Mouse (Mus musculus): ENCODE results near the gene Avpr2. TPM values are rescaled to one million over a fixed set of nuclear protein-coding genes. Genes with fewer than 3 reads are reported as not detected.

Avpr2 gene
- not detected for total RNA-seq (2021)
- long read RNA-seq, experiment 1 = 0 reads
- long read RNA-seq, experiment 2 = 0 reads

DNA sequence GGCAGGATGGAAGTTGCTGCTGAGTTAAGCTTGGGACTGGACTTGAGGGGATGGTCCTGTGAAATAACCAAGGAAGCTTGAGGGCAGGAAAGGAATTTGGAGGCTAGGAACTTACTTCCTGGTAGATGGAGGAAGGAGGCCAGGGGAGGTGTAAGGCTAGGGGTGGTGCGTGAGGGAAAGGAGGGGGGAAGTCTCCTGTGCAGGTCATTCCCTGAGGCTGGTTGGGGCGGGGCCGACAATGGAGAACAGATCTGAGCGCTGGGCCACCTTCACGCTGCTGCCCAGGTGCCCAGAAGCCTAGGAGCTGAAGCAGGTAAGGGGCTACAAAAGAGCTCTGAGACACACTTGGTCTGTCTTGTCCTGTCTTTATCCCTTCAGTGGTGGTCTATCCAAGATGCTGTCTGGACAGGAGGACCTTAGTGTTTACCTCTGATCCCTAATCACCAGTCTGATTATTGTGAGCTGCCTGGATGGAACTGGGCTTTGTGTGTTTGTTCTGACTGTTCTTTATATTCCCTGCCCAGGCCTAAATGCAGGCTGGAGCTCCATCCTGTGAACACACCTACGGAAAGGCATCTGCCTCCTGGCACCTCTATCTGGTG is at the start of gene Avpr2:
Gene Avpr2 (plus strand): TSS at position 552 of the 602 bp plus-strand sequence.
- DNase-seq = no peak

DNA sequence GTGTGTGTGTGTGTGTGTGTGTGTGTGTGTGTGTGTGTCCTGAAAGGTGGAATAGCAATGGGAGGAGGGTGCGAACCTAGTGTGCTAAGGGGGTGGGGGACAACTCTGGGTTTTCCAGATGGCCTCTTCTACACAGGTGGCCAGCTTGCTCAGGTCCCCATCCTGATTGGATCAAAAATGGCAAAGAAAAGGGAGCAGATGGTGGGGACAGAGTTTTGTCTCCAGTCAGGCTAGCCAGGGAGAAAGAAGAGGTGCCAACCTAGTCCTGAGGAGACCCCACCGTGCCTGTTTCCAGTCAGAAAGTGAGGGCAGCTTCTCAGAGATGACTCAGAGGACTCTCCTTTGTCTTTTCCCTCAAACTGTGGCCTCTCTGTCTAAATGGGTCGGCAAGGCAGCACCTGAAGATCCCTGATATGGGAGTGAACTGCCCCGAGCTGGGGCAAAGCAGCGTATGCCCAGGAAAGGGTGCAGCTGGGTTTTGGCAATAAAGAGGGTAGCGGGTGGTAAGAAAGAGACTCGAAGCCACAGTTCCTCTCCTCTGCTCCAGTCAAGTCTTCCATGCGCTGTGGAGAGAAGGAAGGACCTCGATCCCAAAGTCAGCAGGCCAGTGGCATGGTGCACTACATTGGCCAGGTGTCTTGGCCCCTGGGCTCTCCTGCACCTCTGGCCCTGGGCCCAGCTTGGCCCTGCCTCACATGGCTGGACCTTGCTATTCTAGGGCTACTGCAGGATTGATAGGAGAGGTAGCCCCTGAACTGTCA is 37.4 kb upstream of the Avpr2 start:
- no peak for DNase-seq

GRCm38 (mm10) chrX:73855087-73855408 is 36.9 kb upstream of the Avpr2 start:
- DNase-seq = no peak

DNA sequence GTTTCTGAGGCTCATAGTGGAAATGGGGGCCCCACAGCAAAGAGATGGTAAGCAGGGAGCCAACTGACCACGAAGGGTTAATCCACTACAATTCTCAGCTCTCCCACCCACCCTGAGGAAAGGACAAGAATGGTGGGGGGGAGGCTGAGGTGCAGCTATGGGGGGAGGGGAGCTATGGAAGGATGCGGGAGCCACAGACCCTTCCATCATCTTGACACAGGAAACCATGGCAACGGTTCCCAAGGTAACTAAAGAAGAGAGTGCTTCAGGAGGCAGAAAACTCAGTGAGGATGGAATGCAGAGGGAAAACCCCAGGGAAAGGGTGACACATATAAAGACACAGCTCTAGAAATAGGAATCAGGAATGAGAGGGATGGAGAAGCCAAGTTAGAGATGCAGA is 27.2 kb upstream of the Avpr2 start:
- no peak for DNase-seq

DNA sequence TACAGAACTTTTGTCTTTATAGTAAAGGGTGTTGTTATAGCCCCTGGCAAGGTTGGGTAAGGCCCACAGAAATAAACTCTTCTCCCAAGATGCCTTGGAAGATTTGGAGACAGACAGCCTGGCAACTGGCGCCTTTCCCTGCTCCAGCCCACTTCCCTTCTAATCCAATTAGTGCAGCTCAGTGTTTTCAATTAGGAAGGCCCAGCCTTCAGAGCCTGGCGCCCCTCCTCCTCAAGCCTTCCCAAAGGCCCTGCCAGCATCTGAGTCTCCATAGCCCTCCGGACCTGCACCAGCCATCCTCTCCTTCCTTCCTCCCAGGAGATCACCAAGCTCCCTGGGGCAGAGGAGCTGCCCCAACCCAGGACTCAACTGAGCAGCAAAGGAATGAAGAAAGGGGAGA is 24.6 kb upstream of the Avpr2 start:
- DNase-seq = no peak

- DNase-seq = no peak
Measured at GRCm38 (mm10) chrX:73867852-73868251, 24.1 kb upstream of the Avpr2 start.

GRCm38 (mm10) chrX:73869334-73869733 is 22.6 kb upstream of the Avpr2 start:
- no peak for DNase-seq

GRCm38 (mm10) chrX:73871474-73871873 is 20.4 kb upstream of the Avpr2 start:
- DNase-seq = no peak

- DNase-seq = no peak
Measured at GRCm38 (mm10) chrX:73871956-73872355, 19.9 kb upstream of the Avpr2 start.

GRCm38 (mm10) chrX:73875881-73876280 is 16.0 kb upstream of the Avpr2 start:
- no peak for DNase-seq

- DNase-seq = no peak
Measured at GRCm38 (mm10) chrX:73877014-73877413, 14.9 kb upstream of the Avpr2 start.

DNA sequence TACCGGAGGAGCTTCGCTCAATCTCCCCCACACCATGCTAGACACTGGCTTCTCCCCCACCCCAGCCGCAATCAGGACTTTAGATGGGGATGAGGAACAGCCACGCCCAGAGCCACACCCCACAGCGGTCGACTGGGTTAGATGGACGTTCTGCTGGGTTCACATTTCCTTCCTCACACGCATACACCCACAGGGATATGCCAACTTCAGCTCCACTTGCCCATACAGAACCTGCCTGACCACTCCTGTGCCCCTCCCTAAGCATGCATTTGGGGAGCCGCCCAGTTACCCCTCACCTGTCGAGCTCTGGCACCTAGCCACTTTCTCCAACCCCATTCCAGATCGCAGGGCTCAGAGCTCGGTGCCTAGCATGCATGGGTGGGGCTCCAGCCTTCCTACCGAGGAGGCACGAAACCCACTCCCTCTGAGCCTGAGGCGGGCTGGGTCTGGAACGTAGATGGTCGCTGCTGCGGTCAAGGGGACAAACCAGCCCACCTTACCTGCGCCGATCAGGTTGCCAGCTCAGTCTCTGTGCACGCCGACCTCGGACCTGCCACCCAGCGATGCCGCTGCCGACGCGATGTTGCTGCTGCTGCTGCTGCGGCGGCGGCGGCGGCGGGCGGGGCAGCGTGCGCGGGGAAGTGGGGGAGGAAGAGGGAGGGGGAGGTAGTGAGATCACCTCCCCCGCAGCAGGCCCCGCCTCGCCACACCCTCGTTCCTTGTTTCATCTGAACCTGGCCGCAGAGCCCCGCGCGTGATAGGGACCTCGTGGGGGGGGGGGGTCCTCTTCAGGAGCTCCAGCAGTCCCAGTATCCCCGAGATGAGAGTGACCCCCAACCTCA is 11.5 kb upstream of the Avpr2 start:
- DNase-seq = no peak

GRCm38 (mm10) chrX:73881036-73881427 is 10.9 kb upstream of the Avpr2 start:
- DNase-seq = no peak

DNA sequence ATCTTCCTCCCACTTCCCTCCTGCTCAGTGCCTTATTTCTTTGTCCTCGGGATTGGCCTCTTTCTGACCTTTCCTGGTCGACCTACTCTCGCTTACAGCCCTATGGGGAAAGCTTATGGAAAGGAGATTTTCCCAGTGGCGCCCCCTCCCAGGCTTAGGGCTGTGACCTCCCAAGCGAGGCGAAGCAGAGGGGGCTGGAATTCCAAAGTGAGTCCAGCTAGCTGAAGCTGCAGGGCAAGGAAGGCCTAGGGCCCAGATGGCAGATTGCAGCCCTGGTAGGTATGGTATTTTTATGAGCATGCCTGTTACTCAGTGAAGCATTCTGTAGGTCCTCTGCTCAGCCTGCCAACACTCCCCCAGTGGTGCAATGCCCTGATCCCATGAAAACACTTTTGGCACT is 10.4 kb upstream of the Avpr2 start:
- no peak for DNase-seq

DNA sequence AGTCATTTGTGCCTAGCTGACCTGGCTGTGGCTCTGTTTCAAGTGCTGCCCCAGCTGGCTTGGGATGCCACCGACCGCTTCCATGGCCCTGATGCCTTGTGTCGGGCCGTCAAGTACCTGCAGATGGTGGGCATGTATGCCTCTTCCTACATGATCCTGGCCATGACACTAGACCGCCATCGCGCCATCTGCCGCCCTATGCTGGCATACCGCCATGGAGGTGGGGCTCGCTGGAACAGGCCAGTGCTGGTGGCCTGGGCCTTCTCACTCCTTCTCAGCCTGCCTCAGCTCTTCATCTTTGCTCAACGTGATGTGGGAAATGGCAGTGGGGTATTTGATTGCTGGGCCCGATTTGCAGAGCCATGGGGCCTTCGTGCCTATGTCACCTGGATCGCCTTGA is 931 bp downstream of the Avpr2 start:
- DNase-seq = no peak

DNA sequence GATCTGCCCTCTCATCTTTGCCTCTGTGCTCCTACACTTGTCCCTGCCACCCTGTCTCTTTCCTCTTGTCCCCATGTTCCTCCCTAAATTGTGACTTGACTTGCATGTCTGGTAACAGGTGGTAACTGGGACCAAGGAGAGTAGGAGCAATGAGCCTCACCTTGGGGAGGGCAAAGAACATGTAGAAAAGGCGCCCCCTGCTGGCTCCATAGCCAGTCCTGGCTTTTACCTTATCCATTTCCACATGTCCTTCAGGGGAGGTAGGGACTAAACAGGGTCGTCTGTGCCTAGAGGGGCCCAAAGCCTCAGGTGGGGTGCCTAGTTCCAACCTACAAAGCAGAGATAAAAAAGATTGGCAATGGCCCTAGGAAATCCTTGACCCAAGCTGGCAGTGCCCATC is 3.8 kb downstream of the Avpr2 start, which contains the start of gene L1cam:
Gene L1cam (minus strand): TSS at position 387 of the 400 bp plus-strand sequence.
- no peak for DNase-seq

DNA sequence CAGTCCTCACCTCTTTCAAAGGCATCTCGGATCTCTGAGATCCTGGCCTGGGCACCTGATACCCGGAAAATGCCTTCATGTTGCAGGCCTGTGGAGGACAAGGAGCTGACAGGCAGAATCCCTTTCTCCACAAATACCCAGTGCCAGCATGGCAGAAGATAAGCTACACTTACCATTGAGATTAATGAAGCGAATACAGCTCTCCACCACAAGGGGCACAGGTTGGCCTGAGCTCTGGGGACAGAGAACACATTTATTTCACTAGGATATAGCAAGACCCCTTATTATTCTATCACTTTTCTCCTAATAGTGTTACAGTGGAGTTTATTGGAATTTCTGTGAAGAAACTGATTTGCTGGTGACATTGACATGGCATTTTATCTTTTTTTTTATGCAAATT is 6.1 kb downstream of the Avpr2 start:
- no peak for DNase-seq

GRCm38 (mm10) chrX:73910049-73910448 is 18.1 kb downstream of the Avpr2 start:
- no peak for DNase-seq

DNA sequence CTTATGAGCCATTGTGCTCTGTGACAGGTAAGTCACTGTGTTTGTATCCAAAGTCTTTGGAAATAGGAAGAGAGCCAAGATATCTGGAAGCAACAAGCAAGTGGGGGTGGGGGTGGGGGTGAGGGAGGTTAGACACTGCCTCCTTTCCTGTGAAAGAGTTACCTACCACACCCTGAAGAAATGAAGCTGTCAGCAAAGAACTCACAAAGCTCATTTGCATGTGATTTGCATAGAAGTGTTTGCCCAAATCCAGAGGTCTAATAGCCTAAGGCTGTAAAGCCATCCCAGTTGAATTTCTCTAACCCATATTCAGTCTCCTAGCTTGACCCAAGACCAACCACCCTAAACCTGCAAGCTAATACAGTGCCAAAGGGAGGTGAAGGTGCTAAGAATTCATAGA is 18.5 kb downstream of the Avpr2 start:
- no peak for DNase-seq

DNA sequence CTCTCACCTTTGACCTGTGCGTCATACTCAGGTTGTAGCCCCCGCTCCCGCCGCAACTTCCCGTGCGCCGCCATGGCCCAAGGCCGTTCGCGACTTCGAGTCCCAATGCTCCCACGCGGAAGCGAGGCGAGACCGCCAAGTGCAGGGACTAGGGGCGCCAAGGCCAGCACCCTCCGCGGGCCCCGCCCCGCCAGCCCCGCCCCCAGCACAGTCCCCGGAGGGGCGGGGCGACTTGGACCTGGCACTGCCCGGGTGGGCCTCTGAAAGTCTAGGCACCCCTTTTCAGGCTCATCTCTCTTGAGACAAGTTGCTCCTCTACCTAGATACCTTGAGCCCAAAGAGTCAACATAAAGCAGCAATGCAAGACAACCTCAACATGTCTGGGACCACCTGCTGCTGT is 19.3 kb downstream of the Avpr2 start:
- no peak for DNase-seq

DNA sequence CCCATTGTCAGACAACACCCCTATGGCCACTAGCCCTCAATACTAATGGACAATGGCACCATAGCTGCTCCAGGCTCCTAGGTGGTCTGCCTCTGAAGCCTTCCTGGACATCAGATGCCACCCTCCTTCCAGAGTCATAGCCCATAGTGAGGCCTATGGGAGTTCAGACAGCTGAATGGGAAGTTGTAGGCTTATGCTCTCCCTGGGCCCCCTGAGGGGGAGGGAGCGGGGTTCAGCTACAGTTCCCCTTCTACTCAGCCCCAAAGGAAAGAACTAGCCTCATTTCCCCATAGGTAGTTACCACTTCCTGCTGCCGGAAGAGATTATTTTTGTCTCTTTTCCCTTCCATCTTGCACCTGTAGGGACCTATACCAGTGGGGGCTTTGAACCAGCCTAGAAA is 19.7 kb downstream of the Avpr2 start:
- no peak for DNase-seq

DNA sequence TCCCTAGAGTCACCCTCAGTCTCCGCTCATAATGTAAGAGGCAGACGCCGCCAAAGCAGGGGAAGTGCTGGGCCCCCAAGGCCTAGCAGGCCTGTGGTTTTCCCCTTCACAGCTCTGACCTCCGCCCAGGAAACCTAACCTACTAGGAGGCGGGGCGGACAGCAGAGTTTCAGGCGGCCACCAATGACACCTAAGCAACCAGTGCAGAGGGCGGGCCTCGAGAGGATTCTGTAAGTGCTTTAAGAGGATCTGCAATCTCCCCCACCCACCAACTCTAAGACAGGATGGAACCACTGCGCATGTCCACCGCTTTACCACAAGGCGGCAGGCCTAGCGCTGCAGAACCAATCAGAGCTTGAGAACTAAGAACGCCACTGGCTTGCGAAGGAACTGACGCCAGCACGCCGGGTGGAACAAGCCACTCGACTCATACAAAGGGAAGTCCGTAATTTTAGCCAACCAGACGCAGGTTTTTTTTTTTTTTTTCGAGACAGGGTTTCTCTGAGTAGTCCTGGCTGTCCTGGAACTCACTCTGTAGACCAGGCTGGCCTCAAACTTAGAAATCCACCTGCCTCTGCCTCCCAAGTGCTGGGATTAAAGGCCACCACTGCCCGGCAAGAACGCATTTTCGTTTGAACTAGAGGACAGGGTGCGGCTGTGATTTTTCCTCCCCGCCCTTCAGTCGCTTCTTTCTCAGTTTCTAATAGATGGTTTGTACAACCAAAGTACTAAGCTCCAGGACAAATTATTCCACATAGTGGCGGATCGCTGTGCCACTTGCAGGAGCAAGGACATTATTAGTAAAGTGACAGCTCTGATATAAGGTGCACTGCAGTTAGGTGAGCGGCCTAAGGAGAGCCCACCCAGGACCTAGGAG is 23.2 kb downstream of the Avpr2 start:
- DNase-seq = peak; percentile 90

Measured in gastrocnemius, postnatal 25 days (tissue).